Mouse (Mus musculus) c-Kit-positive CD71-negative TER-119-negative erythroid progenitor cells, embryonic 14.5 days (primary cell): ENCODE data around the gene Cnga3.

Experiments used
- DNase-seq: peaks from one replicate; pipeline ENCODE4 v3.0.0-alpha.2; 2013; ENCODE audit warnings: low read depth

Gene Cnga3

GRCm38 (mm10) chr1:37286556-37286955 is 72.3 kb downstream of the Cnga3 start:
- DNase-seq: no peak

- no peak for DNase-seq
Measured at GRCm38 (mm10) chr1:37287748-37288147, 73.5 kb downstream of the Cnga3 start.

GRCm38 (mm10) chr1:37288181-37288935 is 74.1 kb downstream of the Cnga3 start:
- DNase-seq: no peak

GRCm38 (mm10) chr1:37288941-37289340 is 74.7 kb downstream of the Cnga3 start:
- DNase-seq: no peak

GRCm38 (mm10) chr1:37296414-37296813 is 82.2 kb downstream of the Cnga3 start:
- no peak for DNase-seq

GRCm38 (mm10) chr1:37298904-37299303 is 84.7 kb downstream of the Cnga3 start:
- no peak for DNase-seq

- DNase-seq: peak; percentile 85
Measured at GRCm38 (mm10) chr1:37299540-37300491, 85.6 kb downstream of the Cnga3 start, which contains the start of gene Inpp4a. Inpp4a (plus strand) TSS chr1:37299865.

- DNase-seq: peak; percentile 23
Measured at GRCm38 (mm10) chr1:37300650-37301049, 86.4 kb downstream of the Cnga3 start.

GRCm38 (mm10) chr1:37302801-37303200 is 88.6 kb downstream of the Cnga3 start:
- DNase-seq: no peak

GRCm38 (mm10) chr1:37305691-37306287 is 91.6 kb downstream of the Cnga3 start:
- no peak for DNase-seq

GRCm38 (mm10) chr1:37307586-37307985 is 93.4 kb downstream of the Cnga3 start:
- no peak for DNase-seq

GRCm38 (mm10) chr1:37308021-37308742 is 93.9 kb downstream of the Cnga3 start:
- DNase-seq: no peak

GRCm38 (mm10) chr1:37308743-37309100 is 94.5 kb downstream of the Cnga3 start:
- DNase-seq: no peak

- DNase-seq: no peak
Measured at GRCm38 (mm10) chr1:37309939-37310515, 95.8 kb downstream of the Cnga3 start.
